Comparison of ENCODE assay signal across 8 mouse cellular contexts in the genomic region with DNA sequence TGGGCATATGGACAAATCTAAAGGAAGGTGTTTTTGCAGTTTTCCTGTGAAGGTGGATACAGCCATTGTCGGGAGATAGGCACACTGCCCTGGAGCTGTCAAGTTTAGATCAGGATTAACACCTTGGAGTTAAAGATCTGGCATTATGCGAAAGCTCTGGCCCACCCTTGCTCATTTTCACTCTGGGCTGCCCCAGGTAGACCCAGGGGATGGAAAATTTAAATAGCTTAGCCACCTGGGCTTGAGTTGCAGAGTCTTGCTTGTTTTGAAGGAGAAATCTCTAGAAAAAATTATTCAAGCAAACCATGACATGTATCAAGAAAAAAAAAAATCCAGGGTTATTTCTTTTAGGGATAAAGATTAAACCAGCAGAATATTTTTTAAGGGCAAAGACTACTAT. TPM values are rescaled to one million over a fixed set of nuclear protein-coding genes. Genes with fewer than 3 reads are reported as not detected.
DNase-seq lines count a peak whose midpoint lies in the region; ATAC-seq lines count a peak whose summit lies in the region.

No protein-coding gene starts in this region.

- no peaks in the 10 kb centered on the region for H3K27me3 ChIP-seq in neural tube, embryonic 11.5 days (ENCODE audit: control insufficient read depth, insufficient read depth, low read length)
- H3K27me3 ChIP-seq in liver, embryonic 11.5 days (replicated peaks; ENCODE audit: control insufficient read depth, insufficient read depth, low read length) = no peaks in the 10 kb centered on the region
- no peaks in the 10 kb centered on the region for H3K27me3 ChIP-seq in stomach, embryonic 15.5 days (replicated peaks)

- H3K9ac ChIP-seq in neural tube, embryonic 11.5 days (ENCODE audit: low read length) = peak overlapping the region; percentile 52
- H3K9ac ChIP-seq in liver, embryonic 11.5 days (ENCODE audit: low read depth, low read length) = peak overlapping the region; percentile 72; the same call in 1 of the 2 replicates
- H3K9ac ChIP-seq in stomach, embryonic 15.5 days = no peak overlapping the region

- H3K4me2 ChIP-seq in neural tube, embryonic 11.5 days (ENCODE audit: low read depth) = peak overlapping the region; percentile 75
- peak overlapping the region; percentile 73 for H3K4me2 ChIP-seq in liver, embryonic 11.5 days
- peak overlapping the region; percentile 71 for H3K4me2 ChIP-seq in stomach, embryonic 15.5 days

- ATAC-seq in neural tube, embryonic 11.5 days (ENCODE audit: insufficient read depth, low FRiP score, low TSS enrichment) = no peak
- ATAC-seq in liver, embryonic 11.5 days (replicated peaks; ENCODE audit: low FRiP score) = no peak
- no peak for ATAC-seq in stomach, embryonic 15.5 days (ENCODE audit: insufficient read depth, low FRiP score, low read depth)

- DNase-seq in embryo, embryonic 11 days = peak; percentile 22
- DNase-seq in embryo, embryonic 10 days (ENCODE audit: low spot score) = no peak
- no peak for DNase-seq in neural tube, embryonic 11.5 days (ENCODE audit: low spot score)
- DNase-seq in neural tube, embryonic 10.5 days (ENCODE audit: extremely low spot score, low spot score) = no peak
- no peak for DNase-seq in liver, embryonic 11.5 days (ENCODE audit: low spot score)
- no peak for DNase-seq in layer of hippocampus, adult 8-10 months (ENCODE audit: low spot score in 2 of 2)
- no peak for DNase-seq in adrenal gland, postnatal 36 days

- 45% methylated on average over 2 of the region's 2 CpGs for WGBS in neural tube, embryonic 11.5 days
- 30% methylated on average over 2 of the region's 2 CpGs for WGBS in liver, embryonic 11.5 days
- WGBS in stomach, embryonic 15.5 days = 25% methylated on average over 2 of the region's 2 CpGs

- peak overlapping the region; percentile 88; the same call in 1 of the 2 replicates for H3K4me3 ChIP-seq in neural tube, embryonic 11.5 days (ENCODE audit: low read depth, low read length)
- peak overlapping the region; percentile 94 for H3K4me3 ChIP-seq in liver, embryonic 11.5 days (ENCODE audit: low read depth, low read length)
- peak overlapping the region; percentile 35 for H3K4me3 ChIP-seq in stomach, embryonic 15.5 days (replicated peaks)

- H3K9me3 ChIP-seq in neural tube, embryonic 11.5 days (ENCODE audit: control insufficient read depth, low read length) = no peaks in the 10 kb centered on the region
- H3K9me3 ChIP-seq in liver, embryonic 11.5 days (ENCODE audit: control insufficient read depth, low read length) = no peaks in the 10 kb centered on the region
- no peaks in the 10 kb centered on the region for H3K9me3 ChIP-seq in stomach, embryonic 15.5 days

- no peaks in the 10 kb centered on the region for H3K36me3 ChIP-seq in neural tube, embryonic 11.5 days (ENCODE audit: control insufficient read depth, insufficient read depth, low read length)
- peaks cover 11% of the 10 kb centered on the region for H3K36me3 ChIP-seq in liver, embryonic 11.5 days (ENCODE audit: control insufficient read depth, insufficient read depth, low read length)
- no peaks in the 10 kb centered on the region for H3K36me3 ChIP-seq in stomach, embryonic 15.5 days

- peaks cover 40% of the 10 kb centered on the region for H3K4me1 ChIP-seq in neural tube, embryonic 11.5 days (ENCODE audit: control insufficient read depth, insufficient read depth, low read length)
- peaks cover 67% of the 10 kb centered on the region for H3K4me1 ChIP-seq in liver, embryonic 11.5 days (replicated peaks; ENCODE audit: control insufficient read depth, insufficient read depth, low read length)
- H3K4me1 ChIP-seq in stomach, embryonic 15.5 days = peaks cover 41% of the 10 kb centered on the region

- peak overlapping the region; percentile 85 for H3K27ac ChIP-seq in neural tube, embryonic 11.5 days (ENCODE audit: low read depth, low read length)
- peak overlapping the region; percentile 91 for H3K27ac ChIP-seq in liver, embryonic 11.5 days (ENCODE audit: low read depth, low read length)
- H3K27ac ChIP-seq in stomach, embryonic 15.5 days = peak overlapping the region; percentile 95

RNA-seq across cellular contexts. Expression of gene Klf3, which starts 3.4 kb away (rescaled TPM):
- polyA plus RNA-seq in neural tube, embryonic 11.5 days (2014; fragmentation: Nextera tagmentation; extraction: Ambion mirVana) = 34.1 and 36.1 TPM in 2 replicates
- polyA plus RNA-seq in liver, embryonic 11.5 days (2014; fragmentation: Nextera tagmentation; extraction: Ambion mirVana) = 66.9 and 68.7 TPM in 2 replicates
- polyA plus RNA-seq in stomach, embryonic 15.5 days (2015; fragmentation: Nextera tagmentation; extraction: Ambion mirVana) = 103 and 104 TPM in 2 replicates
- 10 to 100 TPM; 50.8 to 60.7 (median 54.0) TPM for total RNA-seq in layer of hippocampus, adult 8-10 months (2022)
- 10 to 100 TPM; 56.1 to 68.3 TPM for total RNA-seq in adrenal gland, postnatal 36 days (2021)

Comparison
In these comparisons a context has a peak if more than half of its experiments do, and no peak if none do; other contexts are left out.
1. H3K4me3 ChIP-seq: peak in every context shown above with its lines; median percentile 94 in liver, embryonic 11.5 days; 88 in neural tube, embryonic 11.5 days; 35 in stomach, embryonic 15.5 days.